In genomic region chr6:129513409-129513808, GRCm38 (mm10) we compare ENCODE assay signal across 19 mouse cellular contexts. TPM values are rescaled to one million over a fixed set of nuclear protein-coding genes. Genes with fewer than 3 reads are reported as not detected.
DNase-seq lines count a peak whose midpoint lies in the region; ATAC-seq lines count a peak whose summit lies in the region.
"Had no signal": no experiment of that assay in that cellular context is flagged by ENCODE, and none has a peak within 500 bp of the region (broad histone marks: within the 10 kb centered on the region; RNA-seq: fewer than 3 reads in every experiment).

No protein-coding gene starts in this region.

- H3K9me3 ChIP-seq in forebrain, embryonic 14.5 days (replicated peaks; ENCODE audit: control insufficient read depth, low read length): no peaks in the 10 kb centered on the region
- no peaks in the 10 kb centered on the region for H3K9me3 ChIP-seq in forebrain, embryonic 10.5 days
- H3K9me3 ChIP-seq in intestine, embryonic 15.5 days: no peaks in the 10 kb centered on the region
- H3K9me3 ChIP-seq: embryonic facial prominence, embryonic 12.5 days; forebrain, embryonic 15.5 days; G1E; heart, embryonic 15.5 days; liver, embryonic 15.5 days; midbrain, embryonic 15.5 days had no signal

- no peak overlapping the region for H3K27ac ChIP-seq in forebrain, embryonic 14.5 days (ENCODE audit: low read depth, low read length)
- H3K27ac ChIP-seq in forebrain, embryonic 10.5 days: no peak overlapping the region
- peak overlapping the region; percentile 74 for H3K27ac ChIP-seq in intestine, embryonic 15.5 days
- H3K27ac ChIP-seq: embryonic facial prominence, embryonic 12.5 days; forebrain, embryonic 15.5 days; heart, embryonic 15.5 days; liver, embryonic 15.5 days; midbrain, embryonic 15.5 days had no signal

- H3K4me3 ChIP-seq in forebrain, embryonic 14.5 days (ENCODE audit: low read depth, low read length): no peak overlapping the region
- H3K4me3 ChIP-seq in forebrain, embryonic 10.5 days: no peak overlapping the region
- no peak overlapping the region for H3K4me3 ChIP-seq in intestine, embryonic 15.5 days (replicated peaks)
- H3K4me3 ChIP-seq: embryonic facial prominence, embryonic 12.5 days; forebrain, embryonic 15.5 days; heart, embryonic 15.5 days; liver, embryonic 15.5 days; midbrain, embryonic 15.5 days had no signal

- no peak overlapping the region for H3K4me2 ChIP-seq in forebrain, embryonic 14.5 days (ENCODE audit: low read length)
- H3K4me2 ChIP-seq in intestine, embryonic 15.5 days (replicated peaks): no peak overlapping the region
- H3K4me2 ChIP-seq: embryonic facial prominence, embryonic 12.5 days; forebrain, embryonic 15.5 days; heart, embryonic 15.5 days; liver, embryonic 15.5 days; midbrain, embryonic 15.5 days had no signal

- H3K27me3 ChIP-seq in forebrain, embryonic 14.5 days (replicated peaks; ENCODE audit: control insufficient read depth, insufficient read depth, low read length): no peaks in the 10 kb centered on the region
- no peaks in the 10 kb centered on the region for H3K27me3 ChIP-seq in forebrain, embryonic 10.5 days (ENCODE audit: poor library complexity, severe bottlenecking)
- no peaks in the 10 kb centered on the region for H3K27me3 ChIP-seq in intestine, embryonic 15.5 days (replicated peaks)
- H3K27me3 ChIP-seq: embryonic facial prominence, embryonic 12.5 days; forebrain, embryonic 15.5 days; heart, embryonic 15.5 days; liver, embryonic 15.5 days; midbrain, embryonic 15.5 days had no signal

- DNase-seq in forebrain, embryonic 14.5 days (ENCODE audit: low spot score): peak; percentile 44
- DNase-seq in forebrain, embryonic 10.5 days (ENCODE audit: extremely low spot score, low spot score): no peak
- peak; percentile 21 to 52 for DNase-seq in left cerebral cortex, postnatal 14 days (ENCODE audit: low spot score in 2 of 2)
- DNase-seq in left cerebral cortex, postnatal 36 days (ENCODE audit: low spot score in 2 of 2): no peak
- DNase-seq in 416B (ENCODE audit: low read depth): peak; percentile 91
- no peak for DNase-seq in cerebellum, adult 8-10 months
- no peak for DNase-seq in urinary bladder, postnatal 36 days (ENCODE audit: low spot score in 2 of 2)
- DNase-seq: cerebellum, adult 9-11 months had no signal

- no peak overlapping the region for H3K9ac ChIP-seq in forebrain, embryonic 14.5 days (ENCODE audit: low read length)
- no peak overlapping the region for H3K9ac ChIP-seq in intestine, embryonic 15.5 days
- H3K9ac ChIP-seq: embryonic facial prominence, embryonic 12.5 days; forebrain, embryonic 15.5 days; heart, embryonic 15.5 days; liver, embryonic 15.5 days; midbrain, embryonic 15.5 days had no signal

- no peaks in the 10 kb centered on the region for H3K36me3 ChIP-seq in forebrain, embryonic 14.5 days (ENCODE audit: control insufficient read depth, insufficient read depth, low read length)
- no peaks in the 10 kb centered on the region for H3K36me3 ChIP-seq in forebrain, embryonic 10.5 days (replicated peaks)
- no peaks in the 10 kb centered on the region for H3K36me3 ChIP-seq in intestine, embryonic 15.5 days
- H3K36me3 ChIP-seq: embryonic facial prominence, embryonic 12.5 days; forebrain, embryonic 15.5 days; G1E; heart, embryonic 15.5 days; liver, embryonic 15.5 days; midbrain, embryonic 15.5 days had no signal

- no peak for ATAC-seq in forebrain, embryonic 14.5 days
- peak; percentile 83 for ATAC-seq in intestine, embryonic 15.5 days
- ATAC-seq: forebrain, embryonic 15.5 days; hindbrain, embryonic 16.5 days; midbrain, embryonic 15.5 days had no signal

- H3K4me1 ChIP-seq in forebrain, embryonic 14.5 days (ENCODE audit: control insufficient read depth, insufficient read depth, low read length): no peaks in the 10 kb centered on the region
- H3K4me1 ChIP-seq in forebrain, embryonic 10.5 days: no peaks in the 10 kb centered on the region
- H3K4me1 ChIP-seq in intestine, embryonic 15.5 days (replicated peaks): peaks cover 5% of the 10 kb centered on the region
- H3K4me1 ChIP-seq: forebrain, embryonic 15.5 days; liver, embryonic 15.5 days; midbrain, embryonic 15.5 days had no signal

- intact Hi-C loops in left cerebral cortex, postnatal 14 days (cut with DNase I): no loop called here
- intact Hi-C loops in left cerebral cortex, postnatal 36 days (cut with DNase I): no loop called here

- 72% methylated on average over 1 of the region's 1 CpGs for WGBS in forebrain, embryonic 14.5 days
- 92% methylated on average over 1 of the region's 1 CpGs for WGBS in forebrain, embryonic 10.5 days
- WGBS in intestine, embryonic 15.5 days: 37% methylated on average over 1 of the region's 1 CpGs

RNA-seq across cellular contexts. Expression of gene Tmem52b, which starts 1.1 kb away (rescaled TPM):
- not detected in 2 replicates for polyA plus RNA-seq in forebrain, embryonic 14.5 days (2014; fragmentation: Nextera tagmentation; extraction: Ambion mirVana)
- polyA plus RNA-seq in forebrain, embryonic 10.5 days (2016; fragmentation: Nextera tagmentation; extraction: Ambion mirVana): not detected in 2 replicates
- not detected for total RNA-seq in left cerebral cortex, postnatal 14 days (2021)
- total RNA-seq in left cerebral cortex, postnatal 36 days (2021): not detected
- 0.09 TPM in 1 of 2 replicates, not detected in the other for polyA plus RNA-seq in intestine, embryonic 15.5 days (2015; fragmentation: Nextera tagmentation; extraction: Ambion mirVana)
- total RNA-seq: gastrocnemius, postnatal 4 days; left cerebral cortex, postnatal 10 days had no signal
- polyA plus RNA-seq: embryonic facial prominence, embryonic 12.5 days; forebrain, embryonic 15.5 days; G1E; heart, embryonic 15.5 days; hindbrain, embryonic 16.5 days; neural tube, embryonic 14.5 days had no signal

RNA-seq across cellular contexts. Expression of gene Olr1, which starts 6.4 kb away (rescaled TPM):
- polyA plus RNA-seq in forebrain, embryonic 14.5 days (2014; fragmentation: Nextera tagmentation; extraction: Ambion mirVana): not detected in 2 replicates
- 0.06 TPM in 1 of 2 replicates, not detected in the other for polyA plus RNA-seq in forebrain, embryonic 10.5 days (2016; fragmentation: Nextera tagmentation; extraction: Ambion mirVana)
- total RNA-seq in left cerebral cortex, postnatal 14 days (2021): not detected
- total RNA-seq in left cerebral cortex, postnatal 36 days (2021): not detected
- polyA plus RNA-seq in intestine, embryonic 15.5 days (2015; fragmentation: Nextera tagmentation; extraction: Ambion mirVana): 0.04 and 0.13 TPM in 2 replicates
- total RNA-seq: gastrocnemius, postnatal 4 days; left cerebral cortex, postnatal 10 days had no signal
- polyA plus RNA-seq: forebrain, embryonic 15.5 days; G1E; hindbrain, embryonic 16.5 days; midbrain, embryonic 15.5 days; neural tube, embryonic 14.5 days had no signal

RNA-seq across cellular contexts. Expression of gene Gabarapl1, which starts 19.6 kb away (rescaled TPM):
- polyA plus RNA-seq in forebrain, embryonic 14.5 days (2014; fragmentation: Nextera tagmentation; extraction: Ambion mirVana): 66.3 and 87.9 TPM in 2 replicates
- 40.4 and 43.5 TPM in 2 replicates for polyA plus RNA-seq in forebrain, embryonic 10.5 days (2016; fragmentation: Nextera tagmentation; extraction: Ambion mirVana)
- 100 to 1,000 TPM; 576 to 580 TPM for total RNA-seq in left cerebral cortex, postnatal 14 days (2021)
- total RNA-seq in left cerebral cortex, postnatal 36 days (2021): 100 to 1,000 TPM; 655 to 787 TPM
- 38.5 and 43.7 TPM in 2 replicates for polyA plus RNA-seq in intestine, embryonic 15.5 days (2015; fragmentation: Nextera tagmentation; extraction: Ambion mirVana)

Comparison
In these comparisons a context has a peak if more than half of its experiments do, and no peak if none do; other contexts are left out.
1. DNase-seq: peak in forebrain, embryonic 14.5 days (single experiment), left cerebral cortex, postnatal 14 days (2 of 2) and 416B (single experiment); none in forebrain, embryonic 10.5 days (single experiment), left cerebral cortex, postnatal 36 days (0 of 2), cerebellum, adult 8-10 months (single experiment) and urinary bladder, postnatal 36 days (0 of 2).